Mouse (Mus musculus): ENCODE results near the gene Tspyl2. TPM values are rescaled to one million over a fixed set of nuclear protein-coding genes. Genes with fewer than 3 reads are reported as not detected.
"Not testable (repeated sequence)": the region's sequence is repeated elsewhere in the genome, so short reads cannot be mapped to it uniquely, and the experiment has no call there.

Tspyl2 gene
- polyA plus RNA-seq (2017; shearing (Covaris generic)): 10 to 100 TPM in 2 of 3 experiments, 1 to 10 TPM in 1; 8.6 to 15.8 (median 12.8) TPM

DNA sequence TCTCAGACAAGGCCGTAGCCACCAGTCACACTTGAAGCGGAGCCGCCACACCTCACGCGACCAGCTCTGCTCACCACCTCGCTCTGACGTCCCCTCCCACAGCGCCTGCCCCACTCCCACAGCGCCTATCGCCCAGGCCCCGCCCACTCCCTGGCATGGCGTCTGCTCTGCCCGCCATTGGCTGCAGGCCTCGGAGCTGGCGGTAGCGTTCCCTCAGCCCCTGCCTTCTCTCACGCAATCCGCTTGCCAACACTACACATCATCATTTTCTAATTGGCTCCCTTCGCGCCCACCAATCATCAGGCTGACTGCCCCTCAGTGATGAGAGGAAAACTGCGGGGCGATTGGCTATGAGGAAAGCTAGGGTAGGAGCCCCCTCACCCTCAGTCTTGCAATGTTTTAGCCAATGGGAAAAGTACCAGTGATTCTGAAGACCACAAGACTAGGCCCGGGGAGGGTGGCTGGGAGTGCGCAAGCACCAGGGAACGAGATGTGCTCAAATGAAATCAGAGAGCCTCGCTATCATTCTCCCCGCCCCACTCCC lies at the start of gene Tspyl2:
TSS of gene Tspyl2 (minus strand) at position 68 of the 544 bp plus-strand sequence.
- peak; percentile 94 for ATAC-seq

DNA sequence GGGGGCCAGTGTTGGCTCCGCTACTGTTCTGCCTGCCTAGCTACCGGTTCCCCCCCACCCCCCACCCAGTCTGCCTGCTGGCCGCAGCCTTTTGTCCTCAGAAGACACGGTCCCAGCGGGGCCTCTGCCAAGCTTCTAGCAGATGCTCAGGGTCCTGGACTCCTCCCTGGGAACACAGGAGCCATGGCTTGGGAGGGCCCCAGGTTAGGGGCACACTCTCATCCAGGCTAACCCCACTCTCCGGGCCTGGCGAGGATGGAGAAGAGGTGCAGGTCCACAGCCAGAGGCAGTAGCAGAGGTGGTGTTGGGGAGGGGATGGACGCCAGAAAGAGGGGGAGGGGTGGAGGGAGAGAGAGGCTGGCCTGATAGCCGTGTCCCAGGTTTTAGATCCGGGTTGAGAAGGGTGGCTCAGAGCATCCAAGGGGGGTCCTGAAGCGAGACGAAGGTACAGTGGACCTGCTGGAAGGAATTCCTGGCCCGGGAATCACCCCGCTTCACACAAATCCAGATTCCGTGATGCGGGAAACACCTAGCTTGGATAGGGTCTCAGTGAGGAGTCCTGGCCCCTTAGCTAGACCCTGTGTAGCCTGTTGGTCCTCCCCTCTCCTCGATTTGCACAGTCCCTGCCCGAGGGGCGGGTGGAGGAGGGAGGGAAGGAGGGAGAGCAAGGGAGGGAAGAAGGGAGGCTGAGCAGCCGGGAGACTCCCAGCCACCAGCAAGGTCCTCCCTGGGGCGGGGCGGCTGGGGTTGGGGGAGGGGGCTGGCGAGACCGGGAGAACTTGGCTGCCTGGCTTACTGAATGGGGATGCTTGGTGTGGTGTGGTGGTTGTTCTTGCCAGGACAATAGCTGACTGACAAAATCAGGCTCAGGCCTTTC lies 26.4 kb upstream of the Tspyl2 start, which contains the start of gene Gpr173:
TSS of gene Gpr173 (minus strand) at position 308 of the 877 bp plus-strand sequence.
- no peak for ATAC-seq

- no peak for ATAC-seq
Observed at GRCm38 (mm10) chrX:152368054-152368396, 25.8 kb upstream of the Tspyl2 start.

DNA sequence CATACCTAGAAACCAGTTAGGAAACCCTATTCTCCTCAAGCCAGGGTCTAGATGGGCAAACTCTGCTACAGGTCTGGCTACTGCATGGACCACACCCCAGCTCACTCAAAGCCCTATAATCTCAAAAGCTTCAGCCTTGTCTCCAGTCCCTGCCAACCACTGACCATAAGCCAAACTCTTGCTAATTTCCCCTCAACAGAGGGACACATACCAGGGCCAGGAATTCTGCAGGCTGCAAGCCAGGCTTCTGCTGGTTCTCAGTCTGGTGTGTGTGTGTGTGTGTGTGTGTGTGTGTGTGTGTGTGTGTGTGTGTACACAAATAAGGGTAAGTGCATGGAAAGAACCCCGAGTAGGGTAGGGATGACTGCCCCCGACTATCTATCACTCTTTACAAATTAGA lies 24.2 kb upstream of the Tspyl2 start:
- no peak for ATAC-seq

DNA sequence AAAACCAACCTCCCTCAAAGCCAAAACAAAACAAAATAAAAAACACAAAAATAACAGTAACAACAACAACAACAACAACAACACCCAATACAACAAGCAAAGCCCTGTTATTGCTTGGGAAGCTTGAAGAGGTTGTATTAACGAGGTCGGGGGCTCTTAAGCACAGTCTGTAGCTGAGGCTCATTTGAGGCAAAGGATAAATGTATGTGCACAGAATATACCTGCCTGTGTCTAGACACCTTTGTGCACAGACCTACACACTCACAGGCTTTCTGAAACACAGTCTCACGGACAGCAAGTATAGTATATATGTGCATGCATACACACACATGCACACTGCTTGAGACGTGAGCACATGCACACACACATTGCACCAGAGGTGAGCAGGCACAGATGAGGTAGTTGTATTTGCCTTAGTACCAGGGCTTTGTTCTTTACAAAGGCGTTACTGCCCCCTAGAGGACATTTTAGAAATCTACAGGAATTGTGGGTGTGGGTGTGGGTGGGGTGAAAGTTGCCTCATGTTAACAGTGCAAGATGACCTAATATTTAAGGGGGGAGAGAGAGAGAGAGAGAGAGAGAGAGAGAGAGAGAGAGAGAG lies 10.4 kb upstream of the Tspyl2 start:
- ATAC-seq: peak; percentile 81

GRCm38 (mm10) chrX:152347041-152347440 lies 4.8 kb upstream of the Tspyl2 start:
- ATAC-seq: no peak

DNA sequence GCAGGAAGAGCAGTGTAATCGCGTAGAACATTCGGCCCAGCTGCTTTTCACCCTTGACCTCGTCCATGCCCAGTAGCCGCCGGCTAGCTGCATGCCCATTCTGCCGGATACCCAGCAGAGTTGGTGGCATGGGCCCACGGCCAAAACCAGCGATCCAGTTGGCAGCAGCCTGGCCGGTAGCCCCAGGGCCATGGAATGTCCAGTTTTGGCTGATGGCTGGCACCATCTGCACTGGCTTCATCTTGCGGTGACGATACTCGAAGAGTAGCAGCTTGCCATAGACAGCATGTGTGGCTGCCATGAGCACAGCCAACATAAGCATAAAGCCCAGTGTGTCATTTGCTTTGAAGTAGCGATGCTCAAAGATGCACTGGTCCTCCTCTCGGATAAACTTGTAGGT lies 4.4 kb upstream of the Tspyl2 start:
- ATAC-seq: no peak

- ATAC-seq: no peak
Observed at GRCm38 (mm10) chrX:152342903-152343302, 678 bp upstream of the Tspyl2 start.

DNA sequence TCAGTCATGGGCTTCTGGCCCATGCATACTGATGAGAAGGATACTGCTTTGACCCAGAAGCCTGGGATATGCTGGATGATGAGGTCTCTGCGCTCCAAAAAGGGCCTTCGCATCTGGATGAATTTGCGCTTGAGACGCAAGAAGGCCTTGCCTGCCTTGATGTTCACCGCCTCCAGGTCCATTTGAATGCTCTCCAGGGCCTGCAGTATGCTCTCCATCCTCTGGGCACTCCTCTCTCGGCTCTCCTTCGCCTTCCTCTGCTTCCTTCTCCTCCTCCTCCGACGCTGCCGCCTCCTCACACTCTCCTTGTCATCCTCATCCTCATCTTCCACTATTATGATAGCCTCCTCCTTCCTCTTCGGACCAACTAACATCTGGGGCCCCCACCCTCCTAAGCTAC lies 729 bp downstream of the Tspyl2 start:
- no peak for ATAC-seq

GRCm38 (mm10) chrX:152336546-152337332 lies 5.5 kb downstream of the Tspyl2 start:
- ATAC-seq: peak; percentile 96

DNA sequence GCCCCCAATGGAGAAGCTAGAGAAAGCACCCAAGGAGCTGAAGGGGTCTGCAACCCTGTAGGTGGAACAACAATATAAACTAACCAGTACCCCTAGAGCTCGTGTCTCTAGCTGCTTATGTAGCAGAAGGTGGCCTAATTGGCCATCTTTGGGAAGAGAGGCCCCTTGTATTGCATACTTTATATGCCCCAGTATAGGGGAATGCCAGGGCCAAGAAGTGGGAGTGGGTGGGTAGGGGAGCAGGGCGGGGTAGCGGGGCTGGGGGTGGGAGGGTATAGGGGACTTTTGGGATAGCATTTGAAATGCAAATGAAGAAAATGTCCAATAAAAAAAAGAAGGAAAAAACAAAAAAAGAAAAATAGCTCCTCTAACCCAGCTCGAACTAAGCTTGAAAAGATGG lies 6.1 kb downstream of the Tspyl2 start:
- not testable (repeated sequence) for ATAC-seq

DNA sequence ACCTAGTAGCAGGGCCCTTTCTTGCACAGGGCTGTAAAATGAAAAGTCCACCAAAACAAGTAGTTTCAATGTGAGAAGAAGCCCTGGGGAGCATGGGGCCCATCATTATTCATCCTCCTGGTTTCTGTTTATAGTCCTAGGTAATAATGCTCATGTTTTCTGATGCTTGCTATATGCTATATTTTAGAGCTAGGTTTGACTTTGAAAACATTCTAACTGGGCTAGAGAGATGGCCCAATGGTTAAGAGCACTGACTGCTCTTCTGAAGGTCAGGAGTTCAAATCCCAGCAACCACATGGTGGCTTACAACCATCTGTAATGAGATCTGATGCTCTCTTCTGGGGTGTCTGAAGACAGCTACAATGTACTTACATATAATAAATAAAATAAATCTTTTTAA lies 12.8 kb downstream of the Tspyl2 start:
- ATAC-seq: not testable (repeated sequence)

DNA sequence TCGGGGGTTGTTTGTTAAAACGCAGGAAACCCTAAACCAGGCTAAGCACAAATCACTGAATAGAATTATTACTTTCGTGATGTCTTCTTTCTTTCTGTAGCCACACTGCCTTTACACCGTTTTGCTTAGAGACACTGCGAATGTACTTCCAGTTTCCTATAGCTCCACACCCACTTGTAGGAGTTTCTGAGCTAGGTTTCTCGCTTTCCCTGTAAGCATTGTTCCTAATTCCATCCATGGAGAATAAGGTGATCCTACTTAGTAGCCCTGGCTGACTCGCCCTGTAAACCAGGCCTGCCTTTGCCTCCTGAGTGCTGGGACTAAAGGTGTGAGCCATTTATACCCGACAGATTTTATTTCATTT lies 14.6 kb downstream of the Tspyl2 start:
- ATAC-seq: no peak

GRCm38 (mm10) chrX:152326996-152327688 lies 15.1 kb downstream of the Tspyl2 start, which contains the start of gene Kantr:
Gene Kantr, minus strand, starts transcription at chrX:152327495.
- peak; percentile 100 for ATAC-seq

- no peak for ATAC-seq
Observed at GRCm38 (mm10) chrX:152323584-152323983, 18.6 kb downstream of the Tspyl2 start.

DNA sequence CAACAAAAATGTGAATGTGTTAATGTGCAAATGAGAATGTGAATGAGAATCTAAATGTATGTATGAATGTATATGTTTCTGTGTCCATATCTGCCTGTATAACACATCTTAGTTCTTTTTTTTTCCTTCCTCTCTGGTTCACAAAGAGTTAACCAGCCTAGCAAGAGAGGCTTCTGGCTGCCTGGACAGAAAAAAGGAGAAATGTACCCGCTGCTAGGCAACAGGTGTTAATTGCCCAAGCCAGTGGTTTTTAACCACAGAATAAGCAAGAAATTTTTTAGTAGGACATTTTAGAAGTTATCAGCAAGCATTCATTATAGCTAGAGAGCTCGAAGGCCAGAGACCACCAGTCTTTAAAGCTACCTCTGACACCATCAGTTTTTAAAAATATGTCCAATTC lies 19.4 kb downstream of the Tspyl2 start:
- ATAC-seq: no peak

- no peak for ATAC-seq
Observed at GRCm38 (mm10) chrX:152320535-152320934, 21.7 kb downstream of the Tspyl2 start.

DNA sequence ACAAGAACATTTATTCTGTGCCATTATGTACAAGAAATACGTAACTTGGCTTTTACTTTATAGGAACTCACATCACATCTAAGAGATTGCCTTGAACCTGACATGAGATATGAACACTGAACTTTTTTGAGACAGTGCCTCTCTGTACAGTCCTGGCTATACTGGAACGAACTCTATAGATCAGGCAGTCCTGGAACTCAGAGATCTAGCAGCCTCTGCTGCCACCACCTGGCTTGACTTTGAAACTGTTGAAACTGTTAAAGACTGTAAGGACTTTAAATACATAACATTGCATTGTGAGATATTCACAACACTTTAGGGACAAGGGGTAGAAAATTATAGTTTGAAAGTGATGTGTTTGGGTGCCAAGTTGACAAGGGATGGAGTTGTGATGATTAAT lies 34.3 kb downstream of the Tspyl2 start:
- peak; percentile 35 for ATAC-seq

DNA sequence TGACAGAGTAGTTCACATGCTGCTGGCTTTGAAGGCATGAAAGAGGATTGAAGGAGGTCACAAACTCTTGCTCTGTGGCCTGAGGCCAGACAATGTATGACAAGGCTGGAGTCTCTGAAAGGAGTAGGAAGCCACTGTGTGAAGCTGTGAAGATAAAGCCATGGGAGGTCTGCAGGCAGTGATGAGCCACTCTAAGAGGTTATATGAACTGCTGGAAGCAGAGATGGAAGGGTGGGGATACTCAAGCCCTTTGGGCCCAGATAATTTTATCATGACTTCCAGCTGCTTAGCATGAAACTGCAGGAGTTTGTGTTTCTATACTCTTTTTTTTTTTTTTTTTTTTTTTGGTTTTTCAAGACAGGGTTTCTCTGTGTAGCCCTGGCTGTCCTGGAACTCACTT lies 34.9 kb downstream of the Tspyl2 start:
- no peak for ATAC-seq

DNA sequence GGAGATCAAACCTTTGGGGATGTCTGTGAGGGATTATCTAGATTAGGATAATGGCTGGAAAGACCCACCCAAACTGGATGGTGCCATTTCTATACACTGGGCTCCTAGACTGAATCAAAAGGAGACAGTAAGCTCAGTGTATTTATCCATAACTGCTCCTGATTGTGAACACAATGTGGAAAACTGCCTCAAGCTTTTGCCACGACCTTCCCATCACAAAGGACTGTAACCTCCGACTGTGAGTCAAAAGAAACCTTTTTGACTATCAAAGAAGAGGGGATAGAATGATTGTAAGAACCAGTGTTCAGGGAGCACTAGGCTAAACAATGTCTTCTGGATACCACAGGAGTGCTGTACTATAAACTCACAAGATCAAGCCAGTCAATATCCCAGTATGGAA lies 36.0 kb downstream of the Tspyl2 start:
- ATAC-seq: no peak

DNA sequence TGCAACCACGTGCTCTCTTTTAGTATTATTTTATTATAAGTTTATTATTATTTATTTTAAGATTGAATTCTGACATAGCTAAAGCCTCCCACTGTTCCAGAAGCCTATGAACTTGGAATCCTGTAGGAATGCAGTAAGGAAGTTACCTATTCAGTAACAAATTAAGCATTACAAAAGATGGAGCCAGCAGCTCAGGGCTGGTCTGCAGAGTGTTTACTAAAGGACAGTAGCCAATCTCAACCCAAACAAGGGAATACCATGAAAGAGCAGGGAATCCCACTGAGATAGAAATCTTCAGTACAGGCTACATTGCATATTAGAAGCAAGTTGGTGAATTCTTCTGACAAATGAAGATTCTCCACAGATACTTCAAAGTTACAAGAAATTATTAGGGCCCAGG lies 55.2 kb downstream of the Tspyl2 start:
- ATAC-seq: not testable (repeated sequence)
